Mouse (Mus musculus): ENCODE results near the gene BC005624. TPM values are rescaled to one million over a fixed set of nuclear protein-coding genes. Genes with fewer than 3 reads are reported as not detected.

The BC005624 gene
- polyA plus RNA-seq (2015; fragmentation: Illumina TruSeq; extraction: RNeasy Lipid Tissue Mini Kit (QIAGEN cat#74804); ENCODE audit: low read depth, low replicate concordance) = 85.4 TPM

GRCm38 (mm10) chr2:30981790-30982513 is at the start of gene BC005624, which contains the start of gene Usp20:
BC005624 (minus strand) TSS chr2:30982201.
Usp20 (plus strand) TSS chr2:30982279.

GRCm38 (mm10) chr2:30967352-30968327 is 14.4 kb downstream of the BC005624 start, which contains the start of gene Tor1a:
Tor1a (minus strand) TSS chr2:30967933.

GRCm38 (mm10) chr2:30952824-30953490 is 29.0 kb downstream of the BC005624 start, which contains the start of gene Tor1b:
Tor1b (plus strand) TSS chr2:30952959.

GRCm38 (mm10) chr2:30929483-30930045 is 52.4 kb downstream of the BC005624 start, which contains the start of gene Ptges:
Ptges (minus strand) TSS chr2:30929863.

Other genes starting within 250 kb of the BC005624 start
- 7.1 TPM for gene 1700001O22Rik, start 178.5 kb downstream of the BC005624 start, polyA plus RNA-seq (2015; fragmentation: Illumina TruSeq; extraction: RNeasy Lipid Tissue Mini Kit (QIAGEN cat#74804); ENCODE audit: low read depth, low replicate concordance)
- 39.7 TPM for gene Ntmt1, start 174.4 kb downstream of the BC005624 start, polyA plus RNA-seq (2015; fragmentation: Illumina TruSeq; extraction: RNeasy Lipid Tissue Mini Kit (QIAGEN cat#74804); ENCODE audit: low read depth, low replicate concordance)
- 29.0 TPM for gene Asb6, start 151.9 kb downstream of the BC005624 start, polyA plus RNA-seq (2015; fragmentation: Illumina TruSeq; extraction: RNeasy Lipid Tissue Mini Kit (QIAGEN cat#74804); ENCODE audit: low read depth, low replicate concordance)
- gene Prrx2, start 147.2 kb downstream of the BC005624 start, polyA plus RNA-seq (2015; fragmentation: Illumina TruSeq; extraction: RNeasy Lipid Tissue Mini Kit (QIAGEN cat#74804); ENCODE audit: low read depth, low replicate concordance) = 1.1 TPM
- gene Ptges, start 52.3 kb downstream of the BC005624 start, polyA plus RNA-seq (2015; fragmentation: Illumina TruSeq; extraction: RNeasy Lipid Tissue Mini Kit (QIAGEN cat#74804); ENCODE audit: low read depth, low replicate concordance) = 5.0 TPM
- gene Tor1b, start 29.2 kb downstream of the BC005624 start, polyA plus RNA-seq (2015; fragmentation: Illumina TruSeq; extraction: RNeasy Lipid Tissue Mini Kit (QIAGEN cat#74804); ENCODE audit: low read depth, low replicate concordance) = 29.3 TPM
- gene Tor1a, start 14.3 kb downstream of the BC005624 start, polyA plus RNA-seq (2015; fragmentation: Illumina TruSeq; extraction: RNeasy Lipid Tissue Mini Kit (QIAGEN cat#74804); ENCODE audit: low read depth, low replicate concordance) = 57.1 TPM
- 42.2 TPM for gene Usp20, start 78 bp upstream of the BC005624 start, polyA plus RNA-seq (2015; fragmentation: Illumina TruSeq; extraction: RNeasy Lipid Tissue Mini Kit (QIAGEN cat#74804); ENCODE audit: low read depth, low replicate concordance)
- 94.0 TPM for gene Fnbp1, start 159.8 kb upstream of the BC005624 start, polyA plus RNA-seq (2015; fragmentation: Illumina TruSeq; extraction: RNeasy Lipid Tissue Mini Kit (QIAGEN cat#74804); ENCODE audit: low read depth, low replicate concordance)
- 24.5 TPM for gene Gpr107, start 170.1 kb upstream of the BC005624 start, polyA plus RNA-seq (2015; fragmentation: Illumina TruSeq; extraction: RNeasy Lipid Tissue Mini Kit (QIAGEN cat#74804); ENCODE audit: low read depth, low replicate concordance)